Mouse (Mus musculus) midbrain, embryonic 16.5 days (tissue): ENCODE results near the gene Lrrc28. TPM values are rescaled to one million over a fixed set of nuclear protein-coding genes. Genes with fewer than 3 reads are reported as not detected.

Experiments
- ATAC-seq: fragments of 200-750 bp; cut with Nextera tagmentation; 2 replicates; pipeline ENCODE4 v1.8.0; 2017; ENCODE audit warnings: moderate TSS enrichment
- H3K27ac ChIP-seq: fragments of 300-500 bp; sonication (generic); 2 replicates; pipeline ENCODE4 v1.5.1; 2014; ENCODE audit warnings: mild to moderate bottlenecking, low read length, mixed read lengths
- H3K27me3 ChIP-seq: fragments of 300-500 bp; sonication (generic); 2 replicates; pipeline ENCODE4 v1.6.1; 2014; ENCODE audit warnings: low read depth, low read length, mixed read lengths; ENCODE audit not compliant: control insufficient read depth, insufficient read depth
- H3K36me3 ChIP-seq: fragments of 300-500 bp; sonication (generic); 2 replicates; pipeline ENCODE4 v1.6.1; 2014; ENCODE audit warnings: mild to moderate bottlenecking, low read length, moderate library complexity, mixed read lengths; ENCODE audit not compliant: control insufficient read depth, insufficient read depth
- H3K4me1 ChIP-seq: fragments of 300-500 bp; sonication (generic); 2 replicates; pipeline ENCODE4 v1.6.1; 2014; ENCODE audit warnings: mild to moderate bottlenecking, low read length, mixed read lengths; ENCODE audit not compliant: control insufficient read depth, insufficient read depth
- H3K4me2 ChIP-seq: fragments of 300-500 bp; sonication (generic); 2 replicates; pipeline ENCODE4 v1.6.1; 2014; ENCODE audit warnings: mild to moderate bottlenecking, low read length, mixed read lengths
- H3K4me3 ChIP-seq: fragments of 300-500 bp; sonication (generic); 2 replicates; pipeline ENCODE4 v1.5.1; 2014; ENCODE audit warnings: low read depth, mild to moderate bottlenecking, low read length, moderate library complexity, mixed read lengths
- H3K9ac ChIP-seq: fragments of 300-500 bp; sonication (generic); 2 replicates; pipeline ENCODE4 v1.6.1; 2014; ENCODE audit warnings: low read depth, low read length, mixed read lengths
- H3K9me3 ChIP-seq: fragments of 300-500 bp; sonication (generic); replicated peaks from 2 replicates; pipeline ENCODE4 v1.6.1; 2014; ENCODE audit warnings: mild to moderate bottlenecking, low read length, mixed read lengths; ENCODE audit not compliant: control insufficient read depth, poor library complexity, severe bottlenecking
- WGBS: fragments of 180-500 bp; shearing (Covaris S2); extraction: QIAGEN DNeasy Blood & Tissue Kit; methylation state at CpG from one replicate; pipeline ENCODE4 v1.1.7; 2014; 5-methylcytosine and 5-hydroxymethylcytosine counted together
- polyA plus RNA-seq: library from polyadenylated mRNA; unstranded; fragments of >200 nt; fragmentation: Nextera tagmentation; extraction: Ambion mirVana; gene quantifications from 2 replicates; pipeline ENCODE4 v1.2.1, GENCODE M21; 2015

Gene Lrrc28
- polyA plus RNA-seq, 1 experiment from 2014 or later: 24.0 TPM

- WGBS: 64% methylated on average over 4 of the region's 4 CpGs
- no peak overlapping the region for H3K27ac ChIP-seq
- no peaks in the 10 kb centered on the region for H3K4me1 ChIP-seq
- H3K9ac ChIP-seq: no peak overlapping the region
- ATAC-seq: no peak
- H3K4me2 ChIP-seq: no peak overlapping the region
- H3K36me3 ChIP-seq: no peaks in the 10 kb centered on the region
- no peak overlapping the region for H3K4me3 ChIP-seq
- H3K27me3 ChIP-seq: no peaks in the 10 kb centered on the region
- no peaks in the 10 kb centered on the region for H3K9me3 ChIP-seq
Measured at GRCm38 (mm10) chr7:67513656-67514055, 131.4 kb downstream of the Lrrc28 start.

- Histone ChIP-seq H3K4me2 (no peak overlapping the region), H3K27ac (no peak overlapping the region), H3K4me1 (no peaks in the 10 kb centered on the region), H3K4me3 (no peak overlapping the region), H3K9ac (no peak overlapping the region), H3K36me3 (no peaks in the 10 kb centered on the region), H3K9me3 (no peaks in the 10 kb centered on the region), H3K27me3 (no peaks in the 10 kb centered on the region)
- 61% methylated on average over 7 of the region's 7 CpGs for WGBS
- ATAC-seq: no peak
Measured at GRCm38 (mm10) chr7:67511606-67512005, 133.5 kb downstream of the Lrrc28 start.

GRCm38 (mm10) chr7:67503281-67504010 lies 141.6 kb downstream of the Lrrc28 start:
- no peaks in the 10 kb centered on the region for H3K27me3 ChIP-seq
- ATAC-seq: peak; percentile 68
- H3K4me3 ChIP-seq: no peak overlapping the region
- H3K36me3 ChIP-seq: no peaks in the 10 kb centered on the region
- no peak overlapping the region for H3K4me2 ChIP-seq
- WGBS: 45% methylated on average over 7 of the region's 7 CpGs
- no peak overlapping the region for H3K9ac ChIP-seq
- H3K27ac ChIP-seq: peak overlapping the region; percentile 60
- H3K4me1 ChIP-seq: peaks cover 5% of the 10 kb centered on the region; the same call in 1 of the 2 replicates
- H3K9me3 ChIP-seq: no peaks in the 10 kb centered on the region

GRCm38 (mm10) chr7:67502631-67503030 lies 142.4 kb downstream of the Lrrc28 start:
- no peak overlapping the region for H3K4me3 ChIP-seq
- no peak overlapping the region for H3K9ac ChIP-seq
- H3K4me2 ChIP-seq: no peak overlapping the region
- H3K36me3 ChIP-seq: no peaks in the 10 kb centered on the region
- no peaks in the 10 kb centered on the region for H3K27me3 ChIP-seq
- 77% methylated on average over 4 of the region's 4 CpGs for WGBS
- no peaks in the 10 kb centered on the region for H3K9me3 ChIP-seq
- peaks cover 5% of the 10 kb centered on the region; the same call in 1 of the 2 replicates for H3K4me1 ChIP-seq
- ATAC-seq: peak; percentile 14; the same call in 1 of the 2 replicates
- H3K27ac ChIP-seq: peak overlapping the region; percentile 60

GRCm38 (mm10) chr7:67500878-67501277 lies 144.2 kb downstream of the Lrrc28 start:
- Histone ChIP-seq H3K27me3 (no peaks in the 10 kb centered on the region), H3K36me3 (no peaks in the 10 kb centered on the region), H3K9ac (no peak overlapping the region), H3K27ac (no peak overlapping the region), H3K9me3 (no peaks in the 10 kb centered on the region), H3K4me1 (peaks cover 5% of the 10 kb centered on the region; the same call in 1 of the 2 replicates), H3K4me3 (no peak overlapping the region), H3K4me2 (no peak overlapping the region)
- 86% methylated on average over 5 of the region's 5 CpGs for WGBS
- ATAC-seq: no peak

GRCm38 (mm10) chr7:67500076-67500828 lies 144.8 kb downstream of the Lrrc28 start:
- Histone ChIP-seq H3K27ac (no peak overlapping the region), H3K36me3 (no peaks in the 10 kb centered on the region), H3K4me3 (no peak overlapping the region), H3K4me2 (no peak overlapping the region), H3K9me3 (no peaks in the 10 kb centered on the region), H3K4me1 (peaks cover 5% of the 10 kb centered on the region; the same call in 1 of the 2 replicates), H3K27me3 (no peaks in the 10 kb centered on the region), H3K9ac (no peak overlapping the region)
- WGBS: 75% methylated on average over 11 of the region's 11 CpGs
- no peak for ATAC-seq

GRCm38 (mm10) chr7:67499516-67499915 lies 145.6 kb downstream of the Lrrc28 start:
- no peak overlapping the region for H3K9ac ChIP-seq
- WGBS: 87% methylated on average over 7 of the region's 7 CpGs
- H3K4me1 ChIP-seq: peaks cover 5% of the 10 kb centered on the region; the same call in 1 of the 2 replicates

GRCm38 (mm10) chr7:67493795-67494687 lies 151.0 kb downstream of the Lrrc28 start:
- Histone ChIP-seq H3K9me3 (no peaks in the 10 kb centered on the region), H3K4me1 (no peaks in the 10 kb centered on the region), H3K36me3 (no peaks in the 10 kb centered on the region), H3K27me3 (no peaks in the 10 kb centered on the region), H3K4me2 (no peak overlapping the region), H3K9ac (no peak overlapping the region), H3K4me3 (no peak overlapping the region), H3K27ac (no peak overlapping the region)
- 0 out of 2 replicates have a peak, but pooled peaks have one; percentile 26 for ATAC-seq
- 68% methylated on average over 9 of the region's 9 CpGs for WGBS

More at GRCm38 (mm10) chr7:67499516-67499915, 145.6 kb downstream of the Lrrc28 start:
- no peak overlapping the region for H3K27ac ChIP-seq
- H3K4me3 ChIP-seq: no peak overlapping the region
- H3K36me3 ChIP-seq: no peaks in the 10 kb centered on the region
- no peaks in the 10 kb centered on the region for H3K27me3 ChIP-seq
- no peaks in the 10 kb centered on the region for H3K9me3 ChIP-seq
- ATAC-seq: no peak
- H3K4me2 ChIP-seq: no peak overlapping the region
